14 mouse cellular contexts compared by ENCODE assay signal in the genomic region with DNA sequence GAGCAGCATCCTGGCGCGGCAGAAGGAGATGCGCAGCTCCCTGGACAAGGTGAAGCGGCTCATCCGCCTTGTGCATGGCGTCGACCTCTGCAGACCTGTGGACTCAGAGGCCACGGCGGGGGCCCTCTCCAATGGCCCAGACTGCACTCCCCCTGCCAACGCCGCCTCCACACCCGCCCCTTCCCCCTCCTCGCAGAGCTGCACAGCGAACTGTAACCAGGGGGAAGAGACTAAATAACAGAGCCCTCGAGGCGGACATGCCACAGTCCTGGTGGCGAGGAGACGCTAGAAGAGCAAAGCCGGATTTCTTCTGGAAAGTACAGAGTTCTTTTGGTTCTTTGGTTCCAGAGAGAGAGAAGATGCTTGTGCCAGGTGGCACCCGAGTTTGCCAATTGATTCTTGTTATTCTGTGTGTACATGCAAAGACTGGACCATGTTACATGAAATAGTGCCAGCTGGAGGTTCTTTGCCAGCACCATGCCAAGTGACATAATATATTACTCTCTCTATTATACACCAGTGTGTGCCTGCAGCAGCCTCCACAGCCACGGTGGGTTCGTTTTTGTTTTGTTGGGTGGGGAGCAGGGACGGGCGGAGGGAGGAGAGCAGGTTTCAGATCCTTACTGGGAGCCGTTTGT. TPM values are rescaled to one million over a fixed set of nuclear protein-coding genes. Genes with fewer than 3 reads are reported as not detected.
DNase-seq lines count a peak whose midpoint lies in the region; ATAC-seq and TF ChIP-seq lines count a peak whose summit lies in the region.
"Had no signal": no experiment of that assay in that cellular context is flagged by ENCODE, and none has a peak within 500 bp of the region (broad histone marks: within the 10 kb centered on the region; RNA-seq: fewer than 3 reads in every experiment).

No protein-coding gene starts in this region.

- H3K9me3 ChIP-seq in kidney, embryonic 16.5 days (ENCODE audit: low read length) = no peaks in the 10 kb centered on the region
- no peaks in the 10 kb centered on the region for H3K9me3 ChIP-seq in stomach, embryonic 16.5 days (replicated peaks; ENCODE audit: control insufficient read depth, low read length)
- no peaks in the 10 kb centered on the region for H3K9me3 ChIP-seq in stomach, postnatal 0 days (ENCODE audit: control insufficient read depth, low read length)
- no peaks in the 10 kb centered on the region for H3K9me3 ChIP-seq in neural tube, embryonic 15.5 days (replicated peaks)
- H3K9me3 ChIP-seq: embryonic facial prominence, embryonic 12.5 days; limb, embryonic 13.5 days; stomach, embryonic 15.5 days had no signal

- H3K27ac ChIP-seq in kidney, embryonic 16.5 days (ENCODE audit: low read length) = peak overlapping the region; percentile 59
- H3K27ac ChIP-seq in stomach, embryonic 16.5 days (ENCODE audit: low read length) = peak overlapping the region; percentile 34; the same call in 1 of the 2 replicates
- no peak overlapping the region for H3K27ac ChIP-seq in stomach, postnatal 0 days (replicated peaks)
- peak overlapping the region; percentile 75 for H3K27ac ChIP-seq in neural tube, embryonic 15.5 days (replicated peaks)
- H3K27ac ChIP-seq: embryonic facial prominence, embryonic 12.5 days; limb, embryonic 13.5 days; stomach, embryonic 15.5 days had no signal

- H3K4me1 ChIP-seq in kidney, embryonic 16.5 days (ENCODE audit: insufficient read depth, low read length) = peaks cover 8% of the 10 kb centered on the region
- H3K4me1 ChIP-seq in stomach, embryonic 16.5 days (ENCODE audit: control insufficient read depth, insufficient read depth, low read length) = no peaks in the 10 kb centered on the region
- H3K4me1 ChIP-seq in stomach, postnatal 0 days (replicated peaks; ENCODE audit: control insufficient read depth, insufficient read depth) = no peaks in the 10 kb centered on the region
- peaks cover 13% of the 10 kb centered on the region; the same call in 1 of the 2 replicates for H3K4me1 ChIP-seq in neural tube, embryonic 15.5 days
- H3K4me1 ChIP-seq: embryonic facial prominence, embryonic 12.5 days; limb, embryonic 13.5 days had no signal

- no peak overlapping the region for H3K4me3 ChIP-seq in kidney, embryonic 16.5 days (ENCODE audit: low read length)
- no peak overlapping the region for H3K4me3 ChIP-seq in stomach, embryonic 16.5 days (replicated peaks; ENCODE audit: low read length)
- no peak overlapping the region for H3K4me3 ChIP-seq in stomach, postnatal 0 days (ENCODE audit: low read depth, low read length)
- no peak overlapping the region for H3K4me3 ChIP-seq in neural tube, embryonic 15.5 days (replicated peaks)
- H3K4me3 ChIP-seq: embryonic facial prominence, embryonic 12.5 days; limb, embryonic 13.5 days; stomach, embryonic 15.5 days had no signal

- 50% methylated on average over 25 of the region's 25 CpGs for WGBS in kidney, embryonic 16.5 days
- WGBS in stomach, embryonic 16.5 days = 72% methylated on average over 25 of the region's 25 CpGs
- 74% methylated on average over 25 of the region's 25 CpGs for WGBS in stomach, postnatal 0 days
- 48% methylated on average over 25 of the region's 25 CpGs for WGBS in neural tube, embryonic 15.5 days

- no peaks in the 10 kb centered on the region for H3K27me3 ChIP-seq in kidney, embryonic 16.5 days (ENCODE audit: insufficient read depth, low read length)
- no peaks in the 10 kb centered on the region for H3K27me3 ChIP-seq in stomach, embryonic 16.5 days (ENCODE audit: control insufficient read depth, insufficient read depth, low read length)
- no peaks in the 10 kb centered on the region for H3K27me3 ChIP-seq in stomach, postnatal 0 days (ENCODE audit: control insufficient read depth, insufficient read depth, low read length)
- no peaks in the 10 kb centered on the region for H3K27me3 ChIP-seq in neural tube, embryonic 15.5 days (replicated peaks)
- H3K27me3 ChIP-seq: embryonic facial prominence, embryonic 12.5 days; limb, embryonic 13.5 days; stomach, embryonic 15.5 days had no signal

- DNase-seq in cerebellum, adult 8-10 months = peak; percentile 27
- DNase-seq in kidney, postnatal 10 days = no peak
- DNase-seq in stomach, postnatal 0 days (ENCODE audit: low spot score) = no peak
- no peak for DNase-seq in retina, embryonic 14.5 days (ENCODE audit: low spot score)
- DNase-seq: right cerebral cortex, postnatal 4 days had no signal

- TF ChIP-seq EP300 in stomach, postnatal 0 days (optimal IDR thresholded peaks at IDR 0.05) = no peak

- H3K9ac ChIP-seq in kidney, embryonic 16.5 days (replicated peaks; ENCODE audit: low read length) = no peak overlapping the region
- no peak overlapping the region for H3K9ac ChIP-seq in stomach, embryonic 16.5 days (ENCODE audit: low read length)
- no peak overlapping the region for H3K9ac ChIP-seq in stomach, postnatal 0 days (ENCODE audit: low read length)
- H3K9ac ChIP-seq in neural tube, embryonic 15.5 days (replicated peaks) = no peak overlapping the region
- H3K9ac ChIP-seq: embryonic facial prominence, embryonic 12.5 days; limb, embryonic 13.5 days; stomach, embryonic 15.5 days had no signal

- ATAC-seq in cerebellum, adult (ENCODE audit: insufficient number of reproducible peaks, low FRiP score, low TSS enrichment) = no peak
- ATAC-seq in kidney, embryonic 16.5 days (ENCODE audit: low FRiP score, low TSS enrichment) = peak; percentile 42; the same call in 1 of the 2 replicates
- no peak for ATAC-seq in stomach, embryonic 16.5 days (ENCODE audit: insufficient read depth, low FRiP score)
- no peak for ATAC-seq in stomach, postnatal 0 days (ENCODE audit: low FRiP score, low TSS enrichment)
- peak; percentile 67 for ATAC-seq in neural tube, embryonic 15.5 days (ENCODE audit: low FRiP score)
- ATAC-seq: midbrain, embryonic 16.5 days had no signal

- no peak for TF ChIP-seq CTCF in stomach, postnatal 0 days (IDR thresholded peaks at IDR 0.05; ENCODE audit: low read depth)

- H3K4me2 ChIP-seq in kidney, embryonic 16.5 days (replicated peaks; ENCODE audit: low read depth, low read length) = 0 out of 2 replicates have a peak overlapping the region, but pooled peaks have one; percentile 2
- H3K4me2 ChIP-seq in stomach, embryonic 16.5 days (ENCODE audit: low read depth, low read length) = no peak overlapping the region
- no peak overlapping the region for H3K4me2 ChIP-seq in stomach, postnatal 0 days (replicated peaks; ENCODE audit: low read depth)
- H3K4me2 ChIP-seq in neural tube, embryonic 15.5 days = no peak overlapping the region
- H3K4me2 ChIP-seq: embryonic facial prominence, embryonic 12.5 days; heart, embryonic 11.5 days; limb, embryonic 13.5 days; stomach, embryonic 15.5 days had no signal

- H3K36me3 ChIP-seq in kidney, embryonic 16.5 days (ENCODE audit: insufficient read depth, low read length) = peaks cover 39% of the 10 kb centered on the region
- H3K36me3 ChIP-seq in stomach, embryonic 16.5 days (ENCODE audit: control insufficient read depth, insufficient read depth, low read length) = 0 out of 2 replicates have a peak, but pooled peaks cover 14% of the 10 kb centered on the region
- H3K36me3 ChIP-seq in stomach, postnatal 0 days (ENCODE audit: control insufficient read depth, insufficient read depth, low read length) = peaks cover 22% of the 10 kb centered on the region; the same call in 1 of the 2 replicates
- peaks cover 47% of the 10 kb centered on the region for H3K36me3 ChIP-seq in neural tube, embryonic 15.5 days

RNA-seq across cellular contexts. Expression of a gene that starts 14.2 kb away (rescaled TPM):
- polyA plus RNA-seq in kidney, embryonic 16.5 days (2015; fragmentation: Nextera tagmentation; extraction: Ambion mirVana) = 29.8 and 35.7 TPM in 2 replicates
- 27.8 and 31.9 TPM in 2 replicates for polyA plus RNA-seq in stomach, embryonic 16.5 days (2015; fragmentation: Nextera tagmentation; extraction: Ambion mirVana)
- 33.5 and 38.3 TPM in 2 replicates for polyA plus RNA-seq in stomach, postnatal 0 days (2015; fragmentation: Nextera tagmentation; extraction: Ambion mirVana)
- 39.1 and 39.7 TPM in 2 replicates for polyA plus RNA-seq in neural tube, embryonic 15.5 days (2015; fragmentation: Nextera tagmentation; extraction: Ambion mirVana)

RNA-seq across cellular contexts. Expression of a gene that starts 14.4 kb away (rescaled TPM):
- 34.9 and 35.8 TPM in 2 replicates for polyA plus RNA-seq in kidney, embryonic 16.5 days (2015; fragmentation: Nextera tagmentation; extraction: Ambion mirVana)
- 12.6 and 15.5 TPM in 2 replicates for polyA plus RNA-seq in stomach, embryonic 16.5 days (2015; fragmentation: Nextera tagmentation; extraction: Ambion mirVana)
- 8.7 and 9.4 TPM in 2 replicates for polyA plus RNA-seq in stomach, postnatal 0 days (2015; fragmentation: Nextera tagmentation; extraction: Ambion mirVana)
- 0.95 and 2.5 TPM in 2 replicates for polyA plus RNA-seq in neural tube, embryonic 15.5 days (2015; fragmentation: Nextera tagmentation; extraction: Ambion mirVana)

RNA-seq across cellular contexts. Expression of a gene that starts 22.0 kb away (rescaled TPM):
- 3.1 and 4.4 TPM in 2 replicates for polyA plus RNA-seq in kidney, embryonic 16.5 days (2015; fragmentation: Nextera tagmentation; extraction: Ambion mirVana)
- 3.5 and 5.4 TPM in 2 replicates for polyA plus RNA-seq in stomach, embryonic 16.5 days (2015; fragmentation: Nextera tagmentation; extraction: Ambion mirVana)
- 1.7 and 2.3 TPM in 2 replicates for polyA plus RNA-seq in stomach, postnatal 0 days (2015; fragmentation: Nextera tagmentation; extraction: Ambion mirVana)
- 7.1 and 8.0 TPM in 2 replicates for polyA plus RNA-seq in neural tube, embryonic 15.5 days (2015; fragmentation: Nextera tagmentation; extraction: Ambion mirVana)

RNA-seq across cellular contexts. Expression of a gene that starts 40.8 kb away (rescaled TPM):
- 28.9 and 30.4 TPM in 2 replicates for polyA plus RNA-seq in kidney, embryonic 16.5 days (2015; fragmentation: Nextera tagmentation; extraction: Ambion mirVana)
- 12.5 and 14.9 TPM in 2 replicates for polyA plus RNA-seq in stomach, embryonic 16.5 days (2015; fragmentation: Nextera tagmentation; extraction: Ambion mirVana)
- 10.3 and 12.5 TPM in 2 replicates for polyA plus RNA-seq in stomach, postnatal 0 days (2015; fragmentation: Nextera tagmentation; extraction: Ambion mirVana)
- 134 and 169 TPM in 2 replicates for polyA plus RNA-seq in neural tube, embryonic 15.5 days (2015; fragmentation: Nextera tagmentation; extraction: Ambion mirVana)

Comparison
In these comparisons a context has a peak if more than half of its experiments do, and no peak if none do; other contexts are left out.
1. ATAC-seq: peak in kidney, embryonic 16.5 days (single experiment) and neural tube, embryonic 15.5 days (single experiment); none in cerebellum, adult (single experiment), stomach, embryonic 16.5 days (single experiment) and stomach, postnatal 0 days (single experiment).